Mouse (Mus musculus): ENCODE measurements around the gene Rpl36. TPM values are rescaled to one million over a fixed set of nuclear protein-coding genes. Genes with fewer than 3 reads are reported as not detected.

Gene Rpl36
- polyA plus RNA-seq, 2 experiments = 1,322 to 1,886 TPM

DNA sequence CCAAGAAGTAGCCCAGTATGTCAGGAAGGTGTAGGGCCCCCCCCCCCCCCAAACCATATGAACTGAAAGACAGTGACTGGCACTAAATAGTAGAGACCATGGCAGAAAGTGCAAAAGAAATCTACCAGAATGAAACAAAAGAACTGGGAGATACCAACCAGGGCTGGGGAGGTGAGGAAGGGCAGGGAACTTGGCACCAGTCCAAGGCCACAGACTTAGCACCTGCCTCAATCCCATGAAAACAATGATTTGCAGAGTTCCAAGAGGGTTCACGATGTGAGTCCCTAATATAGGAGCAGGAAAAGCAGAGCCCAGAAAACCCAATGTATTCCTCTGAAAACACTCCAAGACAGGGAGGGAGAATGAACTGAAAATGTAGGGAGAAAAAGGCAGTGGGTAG is 41.1 kb upstream of the Rpl36 start:
- WGBS (ENCODE audit: insufficient replicate concordance) = 88% methylated on average over 1 of the region's 1 CpGs
- H3K4me1 ChIP-seq (replicated peaks; ENCODE audit: control insufficient read depth in 2 of 2, insufficient read depth in 2 of 2, low read length in 1 of 2) = peaks cover 0 to 4% of the 10 kb centered on the region in 2 experiments; a peak in 1 of 4 replicates

DNA sequence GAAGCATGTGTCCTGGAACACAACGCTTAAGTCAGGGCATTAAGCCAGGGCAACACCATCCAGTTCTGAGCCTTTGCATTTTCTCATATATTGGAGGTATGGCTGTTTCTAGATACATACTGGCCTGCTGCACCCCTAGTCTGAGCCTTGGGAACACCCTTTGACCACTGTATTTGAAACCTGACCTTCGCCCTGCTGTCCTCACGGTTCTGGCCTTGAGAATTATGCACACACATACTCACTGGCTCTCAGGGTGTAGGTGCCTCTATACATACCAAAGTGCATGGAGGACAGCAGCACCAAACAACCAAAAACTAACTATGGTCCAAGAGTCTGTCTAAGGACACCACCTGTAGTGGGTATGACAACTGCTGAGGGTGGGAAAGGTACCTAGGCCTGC is 40.3 kb upstream of the Rpl36 start:
- Histone ChIP-seq H3K4me1 (replicated peaks; ENCODE audit: control insufficient read depth in 2 of 2, insufficient read depth in 2 of 2, low read length in 1 of 2) (peaks cover 0 to 4% of the 10 kb centered on the region in 2 experiments; a peak in 1 of 4 replicates), H3K27me3 (ENCODE audit: control insufficient read depth, insufficient read depth, low read length) (no peaks in the 10 kb centered on the region), H3K27ac (no peak overlapping the region), H3K4me3 (ENCODE audit: insufficient read depth in 1 of 2, low read depth in 2 of 2, low read length in 2 of 2) (no peak overlapping the region), H3K9me3 (ENCODE audit: control insufficient read depth, low read length) (no peaks in the 10 kb centered on the region), H3K36me3 (replicated peaks; ENCODE audit: control insufficient read depth, insufficient read depth, low read depth) (peaks cover 85% of the 10 kb centered on the region), H3K9ac (replicated peaks) (no peak overlapping the region), H3K4me2 (ENCODE audit: low read depth) (no peak overlapping the region)
- WGBS (ENCODE audit: insufficient replicate concordance) = 80% methylated on average over 3 of the region's 3 CpGs
- TF ChIP-seq CTCF (IDR thresholded peaks at IDR 0.05; ENCODE audit: low read depth) (no peak), EP300 (IDR thresholded peaks at IDR 0.05; ENCODE audit: low read depth) (no peak)
- no peak for ATAC-seq (ENCODE audit: insufficient read depth)
- DNase-seq (ENCODE audit: low read depth in 3 of 3, low spot score in 3 of 3) = no peak

More for the DNA sequence above, 41.1 kb upstream of the Rpl36 start:
- no peak overlapping the region for H3K4me2 ChIP-seq (ENCODE audit: low read depth)
- no peaks in the 10 kb centered on the region for H3K9me3 ChIP-seq (ENCODE audit: control insufficient read depth, low read length)
- no peaks in the 10 kb centered on the region for H3K27me3 ChIP-seq (ENCODE audit: control insufficient read depth, insufficient read depth, low read length)
- TF ChIP-seq CTCF (IDR thresholded peaks at IDR 0.05; ENCODE audit: low read depth) (no peak), EP300 (IDR thresholded peaks at IDR 0.05; ENCODE audit: low read depth) (no peak)
- no peak for DNase-seq (ENCODE audit: low read depth in 3 of 3, low spot score in 3 of 3)
- no peak overlapping the region for H3K4me3 ChIP-seq (ENCODE audit: insufficient read depth in 1 of 2, low read depth in 2 of 2, low read length in 2 of 2)
- no peak for ATAC-seq (ENCODE audit: insufficient read depth)
- H3K9ac ChIP-seq (replicated peaks) = no peak overlapping the region
- H3K27ac ChIP-seq = no peak overlapping the region
- peaks cover 85% of the 10 kb centered on the region for H3K36me3 ChIP-seq (replicated peaks; ENCODE audit: control insufficient read depth, insufficient read depth, low read depth)

DNA sequence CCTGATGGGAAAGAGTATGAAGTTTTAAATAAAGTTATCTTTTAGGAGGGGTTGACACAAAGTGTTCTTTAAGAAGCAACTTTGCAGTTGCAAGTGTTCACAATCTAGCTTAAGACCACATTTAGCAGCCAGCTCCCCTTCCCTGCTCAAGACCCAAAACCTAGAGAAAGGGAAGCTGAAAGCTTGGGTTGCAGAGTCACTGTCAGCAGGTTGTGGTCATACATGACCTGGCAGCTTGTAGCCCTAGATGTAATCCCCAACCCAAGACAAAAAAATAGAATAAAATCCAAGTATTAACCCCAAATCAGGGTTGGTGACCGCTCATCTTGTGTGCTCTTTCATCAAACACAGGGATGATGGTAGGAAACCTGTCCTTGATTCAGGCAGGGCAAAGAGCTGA is 30.1 kb upstream of the Rpl36 start:
- WGBS (ENCODE audit: insufficient replicate concordance) = 58% methylated on average over 1 of the region's 1 CpGs
- TF ChIP-seq EP300 (IDR thresholded peaks at IDR 0.05; ENCODE audit: low read depth) (no peak), CTCF (IDR thresholded peaks at IDR 0.05; ENCODE audit: low read depth) (no peak)
- ATAC-seq (ENCODE audit: insufficient read depth) (no peak), DNase-seq (ENCODE audit: low read depth in 3 of 3, low spot score in 3 of 3) (no peak)
- H3K27ac ChIP-seq = peak overlapping the region; percentile 86
- peak overlapping the region; percentile 87 for H3K9ac ChIP-seq (replicated peaks)
- H3K4me3 ChIP-seq (ENCODE audit: insufficient read depth in 1 of 2, low read depth in 2 of 2, low read length in 2 of 2) = peak overlapping the region; percentile 77 to 92
- no peaks in the 10 kb centered on the region for H3K27me3 ChIP-seq (ENCODE audit: control insufficient read depth, insufficient read depth, low read length)
- H3K4me2 ChIP-seq (ENCODE audit: low read depth) = peak overlapping the region; percentile 92
- peaks cover 14 to 29% of the 10 kb centered on the region in 2 experiments for H3K4me1 ChIP-seq (replicated peaks; ENCODE audit: control insufficient read depth in 2 of 2, insufficient read depth in 2 of 2, low read length in 1 of 2)
- H3K9me3 ChIP-seq (ENCODE audit: control insufficient read depth, low read length) = no peaks in the 10 kb centered on the region
- peaks cover 61% of the 10 kb centered on the region for H3K36me3 ChIP-seq (replicated peaks; ENCODE audit: control insufficient read depth, insufficient read depth, low read depth)

DNA sequence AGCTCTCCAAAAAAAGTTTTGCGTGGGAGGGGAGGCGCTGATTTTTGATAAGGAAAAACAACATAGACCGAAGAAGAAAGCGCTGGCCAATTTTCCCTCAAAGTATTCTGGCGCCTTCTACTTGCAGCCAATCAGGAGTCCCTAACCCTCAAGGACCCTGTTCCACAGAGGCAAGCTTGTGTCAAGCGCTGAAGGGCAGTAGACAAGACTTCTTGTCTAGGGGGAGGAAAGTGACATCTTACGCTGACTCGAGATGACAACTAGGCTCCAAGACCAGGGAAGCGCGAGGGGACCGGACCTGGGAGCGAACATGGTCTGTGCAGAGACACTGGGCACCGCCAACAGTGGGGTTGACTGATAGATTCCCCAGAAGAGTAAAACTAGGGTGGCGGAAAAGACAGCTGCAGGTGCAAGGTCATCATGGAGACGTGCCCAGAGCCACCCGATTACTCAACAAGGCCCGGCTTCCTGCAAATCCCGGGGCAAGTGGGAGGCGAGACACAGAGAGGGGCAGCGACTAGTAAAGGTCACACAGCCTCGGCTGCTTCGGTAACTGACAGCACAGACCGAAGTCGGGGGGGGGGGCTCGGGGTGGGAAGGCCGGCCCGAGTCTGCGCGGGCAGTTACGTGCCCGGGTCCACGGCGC is 29.5 kb upstream of the Rpl36 start:
- Histone ChIP-seq H3K4me2 (ENCODE audit: low read depth) (peak overlapping the region; percentile 92), H3K9ac (replicated peaks) (peak overlapping the region; percentile 87), H3K4me1 (replicated peaks; ENCODE audit: control insufficient read depth in 2 of 2, insufficient read depth in 2 of 2, low read length in 1 of 2) (peaks cover 14 to 29% of the 10 kb centered on the region in 2 experiments), H3K36me3 (replicated peaks; ENCODE audit: control insufficient read depth, insufficient read depth, low read depth) (peaks cover 61% of the 10 kb centered on the region), H3K4me3 (ENCODE audit: insufficient read depth in 1 of 2, low read depth in 2 of 2, low read length in 2 of 2) (peak overlapping the region; percentile 77 to 92), H3K27ac (peak overlapping the region; percentile 86), H3K9me3 (ENCODE audit: control insufficient read depth, low read length) (no peaks in the 10 kb centered on the region), H3K27me3 (ENCODE audit: control insufficient read depth, insufficient read depth, low read length) (no peaks in the 10 kb centered on the region)
- TF ChIP-seq CTCF (IDR thresholded peaks at IDR 0.05; ENCODE audit: low read depth) = no peak
- no peak for TF ChIP-seq EP300 (IDR thresholded peaks at IDR 0.05; ENCODE audit: low read depth)
- WGBS (ENCODE audit: insufficient replicate concordance) = under 1% methylated on average over 33 of the region's 33 CpGs
- DNase-seq (ENCODE audit: low read depth in 3 of 3, low spot score in 3 of 3) = peak; percentile 23 to 44 (median 35)
- ATAC-seq (ENCODE audit: insufficient read depth) = no peak

DNA sequence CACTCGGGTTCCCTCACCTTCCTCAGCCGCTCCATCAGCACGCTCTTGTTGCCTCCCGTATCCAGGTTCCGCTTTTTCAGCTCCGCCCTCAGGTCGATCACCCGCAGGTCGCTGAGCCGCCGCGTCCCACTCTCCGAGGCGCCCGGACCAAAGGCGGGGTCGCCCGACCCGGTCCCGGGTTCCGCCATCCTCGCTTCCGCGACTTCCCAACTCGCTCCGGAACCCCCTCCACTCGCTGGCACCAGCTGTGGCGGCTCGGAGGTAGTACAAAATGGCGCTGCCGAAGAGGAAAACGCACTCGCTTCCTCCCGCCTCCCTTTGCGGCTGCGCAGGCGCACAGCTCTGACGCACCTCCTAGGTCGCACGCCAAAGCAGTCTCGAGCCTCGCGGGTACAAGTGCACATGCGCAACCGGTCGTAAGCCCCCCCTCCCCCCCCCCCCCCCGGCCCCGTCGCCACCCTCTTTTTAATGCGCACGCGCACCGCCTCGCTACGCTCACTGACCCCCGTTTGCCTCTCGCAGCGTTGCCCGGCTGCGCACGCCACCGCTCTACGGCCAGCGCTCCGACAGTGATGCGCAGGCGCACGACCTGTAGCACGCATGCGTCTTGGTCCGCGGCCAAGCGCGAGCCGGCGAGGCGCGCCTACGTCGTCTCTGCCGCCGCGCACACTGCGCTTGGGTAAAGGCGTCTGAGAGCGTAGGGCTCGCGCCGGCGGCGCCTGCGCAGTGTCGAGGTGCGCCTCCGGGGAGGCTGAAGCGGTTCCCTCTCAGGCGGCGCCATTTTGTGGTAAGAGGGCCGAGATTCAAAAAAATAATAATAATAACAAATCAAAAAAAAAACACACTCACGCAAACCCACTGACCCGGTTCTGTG is 28.7 kb upstream of the Rpl36 start, which contains the start of the genes Safb2 and Safb:
Gene Safb2 (minus strand): TSS at position 329 of the 874 bp plus-strand sequence.
Gene Safb (plus strand): TSS at position 569 of the 874 bp plus-strand sequence.
- Histone ChIP-seq H3K27ac (peak within 1 kb of the TSS; percentile 86), H3K9ac (replicated peaks) (peak within 1 kb of the TSS; percentile 88), H3K4me2 (ENCODE audit: low read depth) (peak within 1 kb of the TSS; percentile 92), H3K27me3 (ENCODE audit: control insufficient read depth, insufficient read depth, low read length) (no peaks in the 10 kb centered on the region), H3K4me3 (ENCODE audit: insufficient read depth in 1 of 2, low read depth in 2 of 2, low read length in 2 of 2) (peak within 1 kb of the TSS; percentile 77 to 100), H3K36me3 (replicated peaks; ENCODE audit: control insufficient read depth, insufficient read depth, low read depth) (peaks cover 61% of the 10 kb centered on the region), H3K9me3 (ENCODE audit: control insufficient read depth, low read length) (no peaks in the 10 kb centered on the region), H3K4me1 (replicated peaks; ENCODE audit: control insufficient read depth in 2 of 2, insufficient read depth in 2 of 2, low read length in 1 of 2) (peaks cover 14 to 29% of the 10 kb centered on the region in 2 experiments)
- ATAC-seq (ENCODE audit: insufficient read depth) (peak; percentile 93), DNase-seq (ENCODE audit: low read depth in 3 of 3, low spot score in 3 of 3) (peak; percentile 94 to 96 (median 96))
- WGBS (ENCODE audit: insufficient replicate concordance) = under 1% methylated on average over 96 of the region's 101 CpGs
- TF ChIP-seq EP300 (IDR thresholded peaks at IDR 0.05; ENCODE audit: low read depth) = no peak
- no peak; the same call in 1 of the 2 replicates for TF ChIP-seq CTCF (IDR thresholded peaks at IDR 0.05; ENCODE audit: low read depth)

All from liver, embryonic 14.5 days (tissue).